Mouse (Mus musculus) liver, postnatal 0 days (tissue): ENCODE data around the gene Nlrx1.

ENCODE experiments used
- CTCF ChIP-seq: sonication (generic); IDR thresholded peaks from 2 replicates; pipeline ENCODE4 v1.5.1; 2016; ENCODE audit warnings: antibody characterized with exemption, low read depth
- EP300 ChIP-seq: IDR thresholded peaks from 2 replicates; pipeline ENCODE4 v1.6.1; 2016; ENCODE audit warnings: antibody characterized with exemption, low read depth, mild to moderate bottlenecking

DNA sequence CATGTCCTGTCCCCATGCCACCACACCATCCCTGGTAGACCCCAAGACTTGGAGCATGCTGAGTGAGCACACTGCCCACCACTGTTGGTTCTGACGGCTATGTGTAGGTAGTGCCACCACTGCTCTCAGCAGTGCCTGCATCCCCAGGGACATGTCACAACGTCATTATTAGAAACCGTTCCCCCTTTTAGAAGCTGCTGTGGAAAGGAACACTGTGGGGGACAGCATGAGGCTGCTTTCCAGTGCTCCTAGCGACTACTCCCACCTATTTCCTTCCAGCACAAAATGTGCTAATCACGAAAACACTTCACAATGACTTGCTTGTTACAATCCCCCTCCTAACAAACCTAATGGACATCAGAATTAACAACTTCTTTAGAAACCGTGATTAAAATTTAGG lies 42.4 kb downstream of the Nlrx1 start:
- TF ChIP-seq CTCF (no peak), EP300 (no peak)
